Mouse (Mus musculus) adrenal gland, postnatal 10 days (tissue): ENCODE data around the gene Soga3. TPM values are rescaled to one million over a fixed set of nuclear protein-coding genes. Genes with fewer than 3 reads are reported as not detected.
A peak's percentile ranks its signal among the peaks of the same experiment; 100 is the strongest.

Experiments
- DNase-seq: peaks from one replicate; pipeline ENCODE4 v3.0.0; 2021; ENCODE audit warnings: mixed read lengths
- total RNA-seq, 2 experiments: library from RNA; stranded (reverse); gene quantifications; 2 replicates each; pipeline ENCODE4 v1.2.3; 2021

Soga3 gene
- total RNA-seq, 2 experiments from 2014 or later = 6.4 to 10.4 TPM

DNA sequence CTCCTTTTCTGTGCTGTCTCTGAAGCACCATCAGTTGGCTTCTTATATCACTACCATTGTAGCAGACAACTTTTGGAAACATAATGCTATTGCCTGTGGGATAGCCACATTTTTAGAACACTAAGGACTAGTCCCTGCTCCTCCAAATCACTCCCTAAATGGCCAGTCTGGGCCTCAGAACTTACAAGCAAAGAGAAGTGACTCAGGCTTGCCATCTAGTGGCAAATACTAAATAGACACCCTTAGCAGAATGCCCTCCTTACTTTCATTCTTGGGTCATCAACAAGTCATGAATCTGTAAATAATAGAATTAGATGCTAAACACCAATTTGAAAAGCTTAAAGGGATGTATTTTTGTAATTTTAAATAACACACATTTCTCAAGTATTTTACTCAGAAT lies 63.1 kb downstream of the Soga3 start:
- peak; percentile 26 for DNase-seq

DNA sequence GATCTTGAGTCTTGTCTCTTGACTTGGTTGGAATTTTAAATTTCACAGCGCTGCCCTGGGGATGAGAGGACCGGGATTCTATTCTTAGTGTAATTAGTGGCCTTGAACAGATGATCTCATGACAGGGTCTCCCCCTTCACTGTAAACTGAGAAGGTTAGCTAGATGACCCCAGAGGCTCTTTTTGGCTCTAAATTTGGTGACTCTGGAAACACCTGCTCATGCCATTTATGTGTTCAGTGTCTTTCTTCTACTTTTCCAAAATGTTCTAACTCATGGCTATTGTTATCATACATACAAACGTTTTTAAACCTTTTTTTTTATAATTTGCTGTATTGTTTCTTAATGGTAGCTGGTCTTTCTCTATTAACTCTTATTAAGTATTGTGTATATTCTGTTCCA lies 65.1 kb downstream of the Soga3 start:
- DNase-seq = no peak

DNA sequence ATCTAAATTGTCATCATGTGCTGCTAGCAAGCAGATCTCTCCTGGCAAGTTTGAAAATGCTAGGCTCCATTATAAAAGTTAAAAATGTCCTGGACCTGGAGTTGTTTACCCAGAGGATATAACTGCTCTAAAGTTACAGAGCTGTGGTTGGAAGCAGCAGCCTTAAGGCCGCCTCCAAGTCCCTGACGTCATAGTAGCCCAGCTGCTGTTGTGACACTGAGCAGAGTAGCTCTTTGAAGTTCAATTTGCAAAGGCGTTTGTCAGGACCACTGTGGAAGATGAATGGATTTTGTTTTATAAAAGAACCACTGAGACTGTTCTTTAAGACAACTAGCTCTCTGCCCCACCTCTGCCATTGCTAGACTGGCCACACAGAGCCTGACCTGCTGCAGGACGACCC lies 67.8 kb downstream of the Soga3 start, which contains the start of gene 9330159F19Rik:
9330159F19Rik (plus strand) TSS at position 154 of the 400 bp plus-strand sequence.
- peak; percentile 28 for DNase-seq

DNA sequence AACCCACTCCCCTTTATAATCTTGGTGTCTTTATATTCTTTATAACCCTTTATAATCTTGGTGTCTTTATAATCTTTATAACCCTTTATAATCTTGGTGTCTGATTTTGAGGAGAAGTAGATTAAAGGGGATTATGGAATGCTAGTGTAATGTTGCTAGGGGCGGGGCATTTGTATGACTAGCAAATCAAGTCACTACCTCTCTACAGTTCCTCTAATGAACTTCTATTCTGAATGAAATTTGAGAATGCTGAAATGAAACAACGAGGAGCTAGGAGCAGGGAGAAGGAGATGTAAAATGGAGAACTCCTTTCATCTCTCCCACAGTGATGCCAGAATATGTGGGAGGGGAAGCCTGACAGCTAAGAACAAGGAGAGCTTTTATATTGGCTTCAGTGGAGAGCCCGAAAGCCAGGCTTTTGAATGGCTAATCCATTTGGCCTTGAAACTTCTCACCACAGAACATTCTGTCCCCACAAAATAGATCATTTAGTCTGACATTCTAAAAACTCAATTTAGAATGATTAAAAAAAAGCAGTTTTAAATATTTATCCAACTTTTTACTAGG lies 70.0 kb downstream of the Soga3 start:
- DNase-seq = no peak

DNA sequence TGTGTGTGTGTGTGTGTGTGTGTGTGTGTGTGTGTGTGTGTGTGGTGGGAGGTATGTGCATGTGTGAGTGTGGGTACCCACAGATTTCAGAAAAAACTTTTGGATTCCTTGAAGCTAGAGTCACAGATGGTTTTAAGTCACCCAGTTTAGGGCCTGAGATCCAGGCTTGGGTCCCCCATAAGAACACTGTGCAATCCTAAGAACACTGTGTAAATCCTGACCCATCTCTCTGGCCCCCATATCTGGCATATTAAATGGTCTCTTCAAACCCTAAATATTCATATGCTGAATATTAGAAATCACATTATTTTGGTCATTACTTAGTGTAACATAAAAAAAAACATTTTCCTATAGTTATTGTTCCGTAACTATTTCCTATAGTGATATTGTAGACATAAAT lies 73.3 kb downstream of the Soga3 start:
- no peak for DNase-seq

DNA sequence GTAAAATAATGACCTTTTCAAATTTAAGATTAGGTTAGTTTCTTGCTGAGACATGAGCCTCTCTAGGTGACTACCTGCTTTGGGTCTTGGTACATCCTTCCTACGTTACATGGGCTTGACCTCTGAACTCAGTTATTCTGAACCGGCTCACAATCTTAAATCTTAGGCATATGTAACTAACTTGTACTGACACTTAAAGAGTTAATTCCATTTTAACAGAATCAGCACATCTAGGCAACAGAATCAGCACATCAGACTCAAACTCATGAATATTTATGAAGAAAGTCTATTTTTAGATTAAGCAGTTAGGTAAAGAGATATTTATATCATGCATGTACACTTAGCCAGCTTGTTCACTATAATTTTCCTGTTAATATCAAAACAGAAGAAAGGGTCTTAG lies 73.8 kb downstream of the Soga3 start:
- no peak for DNase-seq

DNA sequence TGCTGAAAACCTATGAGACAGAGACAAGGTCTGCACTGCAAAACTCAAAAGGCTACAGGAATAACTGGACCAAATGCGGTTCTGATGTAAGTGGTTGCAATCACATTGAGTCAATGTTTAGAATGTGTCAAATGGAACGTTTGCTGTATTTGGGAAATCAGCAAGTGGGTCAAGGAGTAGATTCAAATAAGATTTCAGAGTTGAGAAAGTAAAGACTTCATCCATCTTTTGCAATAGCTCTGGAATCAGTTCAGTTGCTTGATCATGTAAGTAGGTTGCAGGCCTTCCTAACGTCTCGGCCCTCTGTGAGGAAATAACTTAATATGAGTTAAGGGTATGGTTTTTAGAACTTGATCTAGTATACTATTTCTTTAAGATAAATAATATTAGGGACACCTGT lies 81.7 kb downstream of the Soga3 start:
- DNase-seq = no peak

DNA sequence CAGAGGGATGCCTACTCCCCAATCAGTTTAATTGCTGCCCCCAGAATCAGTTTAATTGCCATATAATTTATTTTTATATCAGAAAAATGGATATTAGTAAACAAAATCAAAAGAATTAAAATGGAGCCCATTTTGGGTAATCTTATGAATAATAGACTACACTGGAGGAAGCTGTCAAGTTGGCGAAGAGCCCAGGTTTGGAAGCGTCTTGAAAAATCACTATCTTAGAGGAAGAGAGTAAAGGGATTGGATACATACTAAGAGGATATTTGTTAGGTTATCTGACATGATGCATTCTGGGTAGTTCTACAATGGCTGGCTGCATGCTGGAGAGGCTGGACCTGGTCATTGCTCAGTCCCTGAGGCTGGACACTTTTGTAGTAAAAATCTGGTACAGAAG lies 87.6 kb downstream of the Soga3 start:
- no peak for DNase-seq

Other genes with a start within 250 kb of the Soga3 start
- gene 2310057J18Rik, start 157.5 kb upstream of the Soga3 start, total RNA-seq = not detected
- 1 to 10 TPM in 1 of 2 experiments, not detected in 1; 2.1 TPM for gene Gm49353, start 55.1 kb downstream of the Soga3 start, total RNA-seq
- 1 to 10 TPM; 3.0 to 3.2 TPM for gene 9330159F19Rik, start 67.8 kb downstream of the Soga3 start, total RNA-seq
- 10 to 100 TPM; 64.6 to 72.2 TPM for gene Echdc1, start 169.3 kb downstream of the Soga3 start, total RNA-seq
- 10 to 100 TPM; 38.3 to 49.6 TPM for gene Rnf146, start 218.6 kb downstream of the Soga3 start, total RNA-seq